Mouse (Mus musculus) embryonic fibroblast, embryonic 13.5 days (primary cell): ENCODE data around the gene Eif4g1. TPM values are rescaled to one million over a fixed set of nuclear protein-coding genes. Genes with fewer than 3 reads are reported as not detected.

Experiments
- H3K27ac ChIP-seq: 2 replicates; pipeline ENCODE4 v1.5.1; 2012; ENCODE audit warnings: low read length, control low read depth, inconsistent platforms; ENCODE audit not compliant: insufficient read depth
- H3K4me1 ChIP-seq: 2 replicates; pipeline ENCODE4 v1.6.1; 2011; ENCODE audit warnings: low read length; ENCODE audit not compliant: control insufficient read depth, insufficient read depth
- H3K4me3 ChIP-seq: 2 replicates; pipeline ENCODE4 v1.5.1; 2011; ENCODE audit warnings: mild to moderate bottlenecking, control low read depth, low read length; ENCODE audit not compliant: insufficient read depth
- CTCF ChIP-seq: IDR thresholded peaks from 2 replicates; pipeline ENCODE4 v1.5.1; 2011; ENCODE audit warnings: mild to moderate bottlenecking, control low read depth, low read length, moderate library complexity, borderline replicate concordance; ENCODE audit not compliant: insufficient read depth
- POLR2A ChIP-seq: IDR thresholded peaks from 2 replicates; pipeline ENCODE4 v1.6.1; 2011; ENCODE audit warnings: low read depth, mild to moderate bottlenecking, control low read depth, low read length, moderate library complexity
- polyA plus RNA-seq: library from polyadenylated mRNA; stranded (reverse); fragments of >200 nt; gene quantifications from 2 replicates; pipeline ENCODE4 v1.2.4, GENCODE M21; 2011; ENCODE audit warnings: low read depth; ENCODE audit not compliant: missing spikeins, insufficient read length

Eif4g1 gene
- polyA plus RNA-seq, 1 experiment = 337 TPM

DNA sequence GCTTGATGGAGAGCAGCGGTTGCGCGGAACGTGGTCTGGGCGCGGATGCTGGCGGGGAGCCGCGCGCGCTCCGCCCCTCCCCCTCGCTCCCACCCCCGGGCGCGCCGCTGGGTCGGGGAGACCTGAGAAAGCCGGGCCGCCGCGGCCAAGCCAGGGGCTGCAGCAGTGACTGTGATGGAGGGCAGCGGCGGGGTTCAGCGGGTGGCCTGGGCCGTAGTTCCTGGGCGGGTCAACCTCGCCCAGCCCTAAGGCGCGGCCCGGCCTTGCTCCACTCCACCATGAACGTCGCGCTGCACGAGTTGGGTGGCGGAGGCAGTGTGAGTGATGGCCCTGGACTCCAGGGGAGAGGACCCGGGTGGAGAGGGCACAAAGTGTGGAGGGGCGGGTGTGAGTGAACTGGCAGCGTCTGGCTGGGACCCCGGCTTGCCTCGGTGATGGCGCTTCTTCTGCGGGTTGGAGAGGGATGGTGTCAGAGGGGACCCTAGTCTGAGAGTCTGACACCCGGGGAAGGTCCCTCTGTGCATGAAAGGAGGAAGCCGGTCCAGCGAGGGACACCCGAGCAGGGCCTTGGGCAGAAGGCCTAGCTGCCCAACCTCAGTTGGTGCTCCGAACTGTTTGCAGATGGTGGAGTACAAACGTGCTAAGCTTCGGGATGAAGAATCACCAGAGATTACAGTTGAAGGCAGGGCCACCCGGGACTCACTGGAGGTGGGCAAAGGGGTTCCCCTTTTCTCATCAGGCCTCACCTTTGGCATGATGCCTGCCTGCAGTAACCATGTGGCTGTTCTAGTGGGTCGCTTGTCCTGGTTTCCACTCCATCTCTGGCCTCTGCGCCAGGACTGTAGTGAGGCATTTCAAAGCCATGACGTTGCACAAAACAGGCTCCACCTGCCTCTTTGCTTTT, 38.1 kb upstream of the Eif4g1 start, which contains the start of gene Ece2:
TSS of gene Ece2 (plus strand) at position 98 of the 904 bp plus-strand sequence.
- TF ChIP-seq CTCF = no peak
- peak; percentile 68 for TF ChIP-seq POLR2A
- Histone ChIP-seq H3K4me1 (peaks cover 2% of the 10 kb centered on the region; the same call in 1 of the 2 replicates), H3K4me3 (peak within 1 kb of the TSS; percentile 21), H3K27ac (no peak within 1 kb of the TSS)

DNA sequence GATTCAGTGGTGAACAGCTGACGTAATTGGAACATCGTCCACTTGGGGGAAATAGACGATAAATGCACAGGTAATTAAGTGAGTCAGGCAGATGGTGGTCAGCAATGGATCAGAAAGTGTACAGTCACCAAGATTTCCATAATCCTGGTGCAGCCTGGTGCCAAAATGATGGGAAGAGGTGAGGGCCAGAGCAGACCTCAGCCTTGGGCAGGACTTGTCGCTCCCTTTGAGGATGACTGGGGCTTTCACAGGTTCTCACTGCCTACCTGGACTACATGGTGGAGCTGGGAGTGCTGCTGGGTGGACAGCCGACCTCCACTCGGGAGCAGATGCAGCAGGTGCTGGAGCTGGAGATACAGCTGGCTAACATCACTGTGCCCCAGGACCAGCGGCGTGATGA, 30.7 kb upstream of the Eif4g1 start:
- TF ChIP-seq POLR2A (no peak), CTCF (no peak)
- no peak overlapping the region for H3K27ac ChIP-seq
- H3K4me3 ChIP-seq = no peak overlapping the region
- no peaks in the 10 kb centered on the region for H3K4me1 ChIP-seq

DNA sequence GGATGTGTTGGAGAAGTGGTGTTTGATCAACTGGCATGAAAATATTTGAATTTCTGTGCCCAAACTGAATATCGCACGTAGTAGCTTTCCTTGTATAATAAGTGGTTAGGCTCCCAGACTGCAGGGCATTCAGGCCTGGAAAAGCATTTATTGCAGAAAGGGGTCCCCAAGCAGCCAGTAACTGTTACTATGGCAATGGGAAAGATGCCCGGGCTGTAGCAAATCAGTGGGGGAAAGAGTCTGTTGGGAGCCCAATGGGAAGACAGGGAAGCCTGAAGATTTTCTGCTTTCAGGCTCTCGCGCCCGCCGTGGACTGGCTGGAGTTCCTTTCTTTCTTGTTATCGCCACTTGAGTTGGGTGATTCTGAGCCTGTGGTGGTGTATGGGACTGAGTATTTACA, 29.7 kb upstream of the Eif4g1 start:
- TF ChIP-seq POLR2A = no peak
- no peak for TF ChIP-seq CTCF

DNA sequence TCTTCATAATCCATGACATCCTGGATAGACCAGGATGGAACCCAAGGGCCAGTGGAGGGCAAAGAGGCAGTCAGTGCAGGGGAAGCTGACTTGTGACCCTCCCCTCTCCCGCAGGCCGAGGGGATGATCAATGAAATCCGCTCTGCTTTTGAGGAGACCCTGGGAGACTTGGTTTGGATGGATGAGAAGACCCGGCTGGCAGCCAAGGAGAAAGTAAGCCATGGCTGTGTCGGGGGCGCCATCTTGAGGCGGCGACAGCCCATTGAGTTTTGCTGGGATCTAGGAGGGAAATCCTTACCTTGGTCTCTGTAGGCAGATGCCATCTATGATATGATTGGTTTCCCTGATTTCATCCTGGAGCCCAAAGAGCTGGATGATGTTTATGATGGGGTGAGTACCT, 26.0 kb upstream of the Eif4g1 start:
- Histone ChIP-seq H3K4me1 (no peaks in the 10 kb centered on the region), H3K27ac (no peak overlapping the region), H3K4me3 (no peak overlapping the region)
- TF ChIP-seq POLR2A (no peak), CTCF (peak; percentile 58; the same call in 1 of the 2 replicates)

More for the DNA sequence above, 29.7 kb upstream of the Eif4g1 start:
- H3K4me3 ChIP-seq = no peak overlapping the region
- no peak overlapping the region for H3K27ac ChIP-seq
- H3K4me1 ChIP-seq = no peaks in the 10 kb centered on the region

DNA sequence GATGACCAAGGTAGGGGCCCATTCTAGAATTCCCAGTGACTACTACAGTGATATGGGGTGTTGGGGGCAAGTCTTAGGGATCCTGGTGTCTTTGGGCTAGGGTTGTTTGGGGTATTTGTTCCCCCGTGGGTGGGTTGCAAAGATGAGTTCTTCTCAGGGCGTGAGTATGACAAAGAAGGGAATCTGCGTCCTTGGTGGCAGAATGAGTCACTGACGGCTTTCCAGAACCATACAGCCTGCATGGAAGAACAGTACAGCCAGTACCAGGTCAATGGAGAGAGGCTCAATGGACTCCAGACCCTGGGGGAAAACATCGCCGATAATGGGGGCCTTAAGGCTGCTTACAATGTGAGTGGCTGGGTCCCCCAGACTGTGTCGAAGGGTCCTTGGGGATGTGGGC, 24.2 kb upstream of the Eif4g1 start:
- Histone ChIP-seq H3K4me3 (no peak overlapping the region), H3K4me1 (no peaks in the 10 kb centered on the region), H3K27ac (no peak overlapping the region)
- TF ChIP-seq POLR2A (no peak), CTCF (no peak)

DNA sequence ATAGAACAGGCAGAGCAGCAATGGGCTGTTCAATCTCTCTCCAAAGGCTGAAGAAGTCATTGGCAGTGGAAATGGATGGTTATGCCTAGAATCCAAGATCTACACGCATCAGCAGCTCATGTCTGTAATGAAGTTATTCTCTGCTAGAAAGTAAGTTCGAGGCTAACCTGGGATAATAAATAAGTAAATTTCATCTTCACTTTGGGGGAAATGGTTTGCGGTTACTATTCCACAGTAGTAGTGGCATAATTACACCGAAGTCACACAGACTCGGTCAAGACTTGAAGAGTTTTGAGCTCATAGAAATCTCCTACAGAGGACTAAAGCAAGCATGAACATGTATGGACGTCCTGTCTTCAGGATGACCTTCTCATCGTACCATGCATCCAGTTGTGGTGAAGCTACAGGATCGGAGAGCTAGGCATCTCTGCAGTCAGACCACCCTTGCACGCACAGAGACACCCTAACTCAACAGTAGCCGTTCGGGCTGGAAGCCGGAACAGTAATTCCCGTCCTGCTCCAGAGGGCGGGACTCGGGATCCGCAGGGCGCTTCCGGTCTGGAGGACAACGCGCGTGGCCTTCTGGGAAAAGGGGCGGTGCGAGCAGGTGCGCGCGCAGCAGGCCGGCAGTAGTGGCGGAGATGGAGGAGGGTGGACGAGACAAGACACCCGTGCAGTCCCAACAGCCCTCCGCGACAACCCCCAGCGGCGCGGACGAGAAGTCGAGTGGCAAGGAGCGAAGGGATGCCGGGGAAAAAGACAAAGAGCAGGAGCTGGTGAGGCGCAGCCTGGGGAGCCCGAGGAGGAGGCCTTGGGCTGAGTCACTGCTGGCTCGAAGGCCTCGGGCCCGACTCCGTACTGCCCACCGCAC, 16.8 kb upstream of the Eif4g1 start, which contains the start of gene Psmd2:
TSS of gene Psmd2 (plus strand) at position 577 of the 871 bp plus-strand sequence.
- TF ChIP-seq POLR2A (peak; percentile 100), CTCF (no peak)
- Histone ChIP-seq H3K27ac (peak within 1 kb of the TSS; percentile 72; the same call in 1 of the 2 replicates), H3K4me3 (peak within 1 kb of the TSS; percentile 72), H3K4me1 (no peaks in the 10 kb centered on the region)

DNA sequence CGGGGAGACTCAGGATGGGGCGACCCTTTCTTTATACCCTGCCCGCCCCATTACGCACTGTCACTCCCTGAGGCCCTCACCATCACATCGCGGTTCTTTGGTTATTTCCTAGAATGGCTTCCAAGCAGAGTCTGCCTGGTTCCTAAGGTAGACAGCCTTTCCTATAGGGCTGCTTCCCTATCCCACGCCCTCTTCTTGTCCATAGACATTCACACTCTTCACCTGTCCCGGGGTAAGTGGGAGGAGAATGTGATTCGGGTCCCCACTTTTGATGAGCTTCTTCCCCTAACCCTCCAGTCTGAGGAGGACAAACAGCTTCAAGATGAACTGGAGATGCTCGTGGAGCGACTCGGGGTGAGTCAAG, 16.2 kb upstream of the Eif4g1 start:
- H3K4me1 ChIP-seq = no peaks in the 10 kb centered on the region
- H3K4me3 ChIP-seq = peak overlapping the region; percentile 72
- no peak overlapping the region for H3K27ac ChIP-seq
- TF ChIP-seq CTCF = no peak
- TF ChIP-seq POLR2A = no peak

DNA sequence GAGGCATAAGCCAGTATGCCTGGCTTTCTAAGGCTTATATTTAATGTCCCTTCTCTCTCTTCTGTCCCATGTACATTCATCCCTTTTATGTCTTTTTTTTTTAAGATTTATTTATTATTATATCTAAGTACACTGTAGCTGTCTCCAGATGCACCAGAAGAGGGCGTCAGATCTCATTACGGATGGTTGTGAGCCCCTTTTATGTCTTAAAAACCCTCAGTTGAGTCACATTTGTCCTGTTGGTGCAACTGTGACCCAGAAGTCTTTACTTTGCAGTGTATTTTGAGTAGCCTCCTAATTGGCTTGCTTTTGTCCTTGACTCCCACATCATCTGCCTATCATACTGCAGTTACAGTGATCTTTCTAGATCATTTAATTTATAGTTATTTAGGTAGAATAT, 14.8 kb upstream of the Eif4g1 start:
- Histone ChIP-seq H3K4me3 (no peak overlapping the region; the same call in 1 of the 2 replicates), H3K27ac (no peak overlapping the region), H3K4me1 (no peaks in the 10 kb centered on the region)
- no peak for TF ChIP-seq CTCF
- TF ChIP-seq POLR2A = no peak

DNA sequence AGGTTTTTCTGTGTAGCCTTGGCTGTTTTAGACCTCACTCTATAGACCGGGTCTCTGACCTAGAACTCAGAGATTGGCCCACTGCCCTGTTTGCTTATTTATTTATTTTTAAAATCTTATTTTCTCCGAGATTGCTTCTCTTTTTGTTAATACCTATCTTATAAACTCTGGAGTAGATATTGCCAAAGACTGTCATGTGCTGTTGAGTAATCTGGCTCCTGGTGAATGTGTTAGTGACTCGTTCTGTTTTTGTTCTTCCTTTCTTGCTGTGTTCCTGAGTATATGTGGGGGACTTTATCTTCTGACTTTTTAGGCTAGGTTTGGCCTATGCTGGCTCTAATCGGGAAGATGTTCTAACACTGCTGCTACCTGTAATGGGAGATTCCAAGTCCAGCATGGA, 10.5 kb upstream of the Eif4g1 start:
- no peak overlapping the region for H3K4me3 ChIP-seq
- TF ChIP-seq CTCF (no peak), POLR2A (no peak)
- no peaks in the 10 kb centered on the region for H3K4me1 ChIP-seq
- H3K27ac ChIP-seq = no peak overlapping the region
